Mouse (Mus musculus) midbrain, embryonic 11.5 days (tissue): ENCODE measurements around the gene Agtpbp1. TPM values are rescaled to one million over a fixed set of nuclear protein-coding genes. Genes with fewer than 3 reads are reported as not detected.

Experiments used
- ATAC-seq: fragments of 200-750 bp; cut with Nextera tagmentation; 2 replicates; pipeline ENCODE4 v1.8.0; 2017; ENCODE audit warnings: moderate TSS enrichment, moderate library complexity; ENCODE audit not compliant: low FRiP score
- DNase-seq: peaks from one replicate; pipeline ENCODE4 v3.0.0; 2015; ENCODE audit warnings: low spot score; ENCODE audit errors: missing footprints
- H3K27ac ChIP-seq: fragments of 300-500 bp; sonication (generic); 2 replicates; pipeline ENCODE4 v1.5.1; 2014; ENCODE audit warnings: low read depth, low read length
- H3K27me3 ChIP-seq: fragments of 300-500 bp; sonication (generic); 2 replicates; pipeline ENCODE4 v1.6.1; 2014; ENCODE audit warnings: mild to moderate bottlenecking, low read length, moderate library complexity, mixed read lengths; ENCODE audit not compliant: control insufficient read depth, insufficient read depth
- H3K36me3 ChIP-seq: fragments of 300-500 bp; sonication (generic); 2 replicates; pipeline ENCODE4 v1.6.1; 2014; ENCODE audit warnings: mild to moderate bottlenecking, low read length, moderate library complexity, mixed read lengths; ENCODE audit not compliant: control insufficient read depth, insufficient read depth
- H3K4me1 ChIP-seq: fragments of 300-500 bp; sonication (generic); 2 replicates; pipeline ENCODE4 v1.6.1; 2014; ENCODE audit warnings: low read length; ENCODE audit not compliant: control insufficient read depth, insufficient read depth
- H3K4me2 ChIP-seq: fragments of 300-500 bp; sonication (generic); 2 replicates; pipeline ENCODE4 v1.6.1; 2014; ENCODE audit warnings: mild to moderate bottlenecking, moderate library complexity
- H3K4me3 ChIP-seq: fragments of 300-500 bp; sonication (generic); 2 replicates; pipeline ENCODE4 v1.5.1; 2014; ENCODE audit warnings: low read depth, low read length
- H3K9ac ChIP-seq: fragments of 300-500 bp; sonication (generic); 2 replicates; pipeline ENCODE4 v1.6.1; 2014; ENCODE audit warnings: low read length
- H3K9me3 ChIP-seq: fragments of 300-500 bp; sonication (generic); 2 replicates; pipeline ENCODE4 v1.6.1; 2016; ENCODE audit warnings: low read length; ENCODE audit not compliant: control insufficient read depth
- WGBS: fragments of 180-500 bp; shearing (Covaris S2); extraction: QIAGEN DNeasy Blood & Tissue Kit; methylation state at CpG from one replicate; pipeline ENCODE4 v1.1.7; 2014; 5-methylcytosine and 5-hydroxymethylcytosine counted together
- polyA plus RNA-seq: library from polyadenylated mRNA; unstranded; fragments of >200 nt; fragmentation: Nextera tagmentation; extraction: Ambion mirVana; gene quantifications from 2 replicates; pipeline ENCODE4 v1.2.1, GENCODE M21; 2014

The Agtpbp1 gene
- polyA plus RNA-seq, 1 experiment from 2014 or later, result 22.9 TPM

DNA sequence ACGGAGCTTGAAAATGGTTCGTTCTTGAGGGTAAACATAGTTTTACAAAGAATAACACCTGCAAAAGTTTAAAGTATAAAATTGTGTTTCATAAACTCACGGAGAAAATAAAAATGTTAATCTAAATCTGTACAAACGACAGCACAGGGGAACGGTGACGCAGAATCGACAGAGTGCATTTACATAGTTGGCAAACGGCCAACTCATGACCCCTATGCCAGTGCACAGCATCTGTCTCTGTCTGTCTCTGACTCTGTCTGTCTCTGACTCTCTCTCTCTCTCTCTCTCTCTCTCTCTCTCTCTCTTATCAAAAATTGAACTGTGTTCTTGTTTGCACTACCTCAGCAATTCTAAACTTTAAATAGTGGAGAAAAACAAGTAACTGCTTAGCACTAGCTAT, 110.1 kb downstream of the Agtpbp1 start:
- H3K4me1 ChIP-seq, result no peaks in the 10 kb centered on the region
- H3K9me3 ChIP-seq, result no peaks in the 10 kb centered on the region
- H3K27me3 ChIP-seq, result no peaks in the 10 kb centered on the region
- H3K36me3 ChIP-seq, result no peaks in the 10 kb centered on the region
- no peak for ATAC-seq
- no peak overlapping the region for H3K4me3 ChIP-seq
- WGBS, result 89% methylated on average over 8 of the region's 8 CpGs
- no peak overlapping the region for H3K27ac ChIP-seq
- no peak overlapping the region for H3K4me2 ChIP-seq
- H3K9ac ChIP-seq, result no peak overlapping the region
- DNase-seq, result no peak

- ATAC-seq (no peak), DNase-seq (no peak)
- Histone ChIP-seq H3K36me3 (no peaks in the 10 kb centered on the region), H3K4me2 (no peak overlapping the region), H3K9me3 (no peaks in the 10 kb centered on the region), H3K4me3 (no peak overlapping the region), H3K27me3 (no peaks in the 10 kb centered on the region), H3K4me1 (no peaks in the 10 kb centered on the region), H3K27ac (no peak overlapping the region), H3K9ac (no peak overlapping the region)
- 91% methylated on average over 10 of the region's 10 CpGs for WGBS
Measured at GRCm38 (mm10) chr13:59473341-59473740, 111.7 kb downstream of the Agtpbp1 start.

DNA sequence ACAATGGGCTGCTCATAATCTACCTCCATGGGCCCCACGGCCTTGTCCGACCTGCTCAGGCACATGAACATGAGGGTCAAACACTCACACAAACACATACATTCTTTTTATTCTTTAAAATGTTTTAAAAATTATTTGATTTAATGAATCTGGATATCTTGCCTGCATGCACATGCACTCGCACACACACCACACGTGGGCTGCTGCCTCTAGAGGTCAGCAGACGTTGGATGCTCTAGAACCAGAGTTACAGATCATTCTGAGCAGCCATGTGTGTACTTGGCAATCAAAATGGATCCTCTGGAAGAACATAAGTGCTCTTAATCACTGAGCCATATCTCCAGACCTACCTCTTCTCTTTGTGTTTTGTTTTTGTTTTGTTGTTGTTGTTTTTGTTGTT, 112.8 kb downstream of the Agtpbp1 start:
- WGBS, result 86% methylated on average over 5 of the region's 5 CpGs
- Histone ChIP-seq H3K9ac (no peak overlapping the region), H3K27ac (no peak overlapping the region), H3K36me3 (no peaks in the 10 kb centered on the region), H3K27me3 (no peaks in the 10 kb centered on the region), H3K4me3 (no peak overlapping the region), H3K9me3 (no peaks in the 10 kb centered on the region), H3K4me1 (no peaks in the 10 kb centered on the region), H3K4me2 (no peak overlapping the region)
- peak; percentile 57 for DNase-seq
- no peak for ATAC-seq

- no peaks in the 10 kb centered on the region for H3K36me3 ChIP-seq
Measured at GRCm38 (mm10) chr13:59469701-59470100, 115.3 kb downstream of the Agtpbp1 start.

GRCm38 (mm10) chr13:59468181-59468802, 116.7 kb downstream of the Agtpbp1 start:
- Histone ChIP-seq H3K27ac (no peak overlapping the region), H3K4me2 (no peak overlapping the region), H3K4me1 (no peaks in the 10 kb centered on the region), H3K4me3 (no peak overlapping the region), H3K9ac (no peak overlapping the region), H3K36me3 (no peaks in the 10 kb centered on the region), H3K27me3 (no peaks in the 10 kb centered on the region), H3K9me3 (no peaks in the 10 kb centered on the region)
- ATAC-seq (no peak), DNase-seq (no peak)
- WGBS, result 84% methylated on average over 8 of the region's 8 CpGs

More at GRCm38 (mm10) chr13:59469701-59470100, 115.3 kb downstream of the Agtpbp1 start:
- Histone ChIP-seq H3K4me3 (no peak overlapping the region), H3K9me3 (no peaks in the 10 kb centered on the region), H3K9ac (no peak overlapping the region), H3K4me1 (no peaks in the 10 kb centered on the region), H3K27me3 (no peaks in the 10 kb centered on the region), H3K4me2 (no peak overlapping the region), H3K27ac (no peak overlapping the region)
- WGBS, result 91% methylated on average over 5 of the region's 5 CpGs
- ATAC-seq (no peak), DNase-seq (peak; percentile 37)

GRCm38 (mm10) chr13:59467591-59467990, 117.4 kb downstream of the Agtpbp1 start:
- Histone ChIP-seq H3K9me3 (no peaks in the 10 kb centered on the region), H3K27ac (no peak overlapping the region), H3K9ac (no peak overlapping the region), H3K4me3 (no peak overlapping the region), H3K4me2 (no peak overlapping the region), H3K36me3 (no peaks in the 10 kb centered on the region), H3K27me3 (no peaks in the 10 kb centered on the region), H3K4me1 (no peaks in the 10 kb centered on the region)
- ATAC-seq (no peak), DNase-seq (no peak)
- 83% methylated on average over 3 of the region's 3 CpGs for WGBS

DNA sequence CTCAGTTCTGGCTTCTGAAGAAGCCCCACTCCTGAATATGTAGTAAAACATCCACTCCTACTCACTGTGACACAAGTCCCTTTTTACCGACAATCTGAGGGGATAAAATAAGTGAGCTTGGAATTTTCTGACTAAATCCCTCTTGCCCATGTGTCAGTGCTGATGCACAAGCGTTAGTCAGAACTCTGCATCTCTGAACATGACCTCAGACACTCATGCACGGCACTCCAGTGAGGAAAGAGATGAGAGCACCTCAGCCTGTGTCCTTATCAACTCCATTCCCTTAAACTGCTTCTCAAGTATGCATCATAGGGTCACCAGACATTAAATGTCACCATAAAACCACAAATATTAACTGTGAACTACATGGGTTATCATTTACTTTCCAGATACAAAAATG, 124.1 kb downstream of the Agtpbp1 start:
- Histone ChIP-seq H3K4me1 (no peaks in the 10 kb centered on the region), H3K27me3 (no peaks in the 10 kb centered on the region), H3K4me3 (no peak overlapping the region), H3K27ac (no peak overlapping the region), H3K36me3 (no peaks in the 10 kb centered on the region), H3K9ac (no peak overlapping the region), H3K9me3 (no peaks in the 10 kb centered on the region), H3K4me2 (no peak overlapping the region)
- ATAC-seq (no peak), DNase-seq (no peak)
- WGBS, result 89% methylated on average over 3 of the region's 3 CpGs

GRCm38 (mm10) chr13:59456203-59456602, 128.8 kb downstream of the Agtpbp1 start:
- Histone ChIP-seq H3K27ac (no peak overlapping the region), H3K4me3 (no peak overlapping the region), H3K4me2 (no peak overlapping the region), H3K27me3 (no peaks in the 10 kb centered on the region), H3K36me3 (no peaks in the 10 kb centered on the region), H3K4me1 (peaks cover 3% of the 10 kb centered on the region; the same call in 1 of the 2 replicates), H3K9me3 (no peaks in the 10 kb centered on the region), H3K9ac (no peak overlapping the region)
- ATAC-seq (no peak), DNase-seq (peak; percentile 33)
- 84% methylated on average over 1 of the region's 1 CpGs for WGBS

DNA sequence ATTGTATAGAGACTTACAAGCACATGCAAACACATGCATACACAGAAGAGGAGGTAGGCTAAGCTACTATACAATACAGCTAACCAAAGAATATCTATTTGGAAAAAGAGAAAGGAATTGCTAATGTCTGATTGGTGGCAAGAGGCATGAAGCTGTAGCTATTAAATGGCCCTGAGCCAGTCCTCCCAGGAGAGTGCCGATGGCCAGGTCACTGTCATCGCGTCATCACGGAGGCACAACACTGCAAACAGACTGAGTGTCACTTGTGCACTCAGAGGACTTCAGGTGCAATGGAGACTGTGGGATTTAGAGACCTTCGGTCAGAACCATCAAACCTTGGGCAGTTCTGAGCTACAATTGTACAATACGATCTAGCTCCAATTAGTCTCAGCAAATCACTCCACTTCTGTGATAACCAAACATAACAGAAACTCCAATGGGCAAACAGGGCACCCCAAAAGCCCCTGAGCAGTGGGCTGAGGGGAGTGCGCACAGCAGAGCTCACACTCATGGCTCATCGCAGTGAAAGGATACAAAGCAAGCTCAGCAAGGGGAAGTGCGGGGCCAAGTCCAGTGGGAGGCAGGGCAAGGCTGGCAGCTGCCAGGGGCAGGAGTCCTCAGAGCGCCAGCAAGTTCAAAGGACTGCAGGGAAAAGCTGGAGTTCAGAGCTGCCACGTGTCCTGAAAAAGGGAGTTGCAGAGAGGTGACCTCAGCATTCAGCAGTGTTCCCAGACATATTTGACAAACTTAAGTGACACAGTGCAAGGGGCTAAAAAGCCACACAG, 130.8 kb downstream of the Agtpbp1 start:
- Histone ChIP-seq H3K4me2 (no peak overlapping the region), H3K36me3 (no peaks in the 10 kb centered on the region), H3K27ac (no peak overlapping the region), H3K9me3 (no peaks in the 10 kb centered on the region), H3K9ac (no peak overlapping the region), H3K4me1 (peaks cover 3% of the 10 kb centered on the region; the same call in 1 of the 2 replicates), H3K27me3 (no peaks in the 10 kb centered on the region), H3K4me3 (no peak overlapping the region)
- DNase-seq (peak; percentile 31), ATAC-seq (no peak)
- WGBS, result 91% methylated on average over 11 of the region's 11 CpGs
